Mouse (Mus musculus) bone marrow, adult 2 months (tissue): Measurements from ENCODE around the gene Spry2. TPM values are rescaled to one million over a fixed set of nuclear protein-coding genes. Genes with fewer than 3 reads are reported as not detected.

Source experiments
- H3K27ac ChIP-seq: fragments of 200-500 bp; 2 replicates; pipeline ENCODE4 v1.5.1; 2012; ENCODE audit warnings: low read depth, mild to moderate bottlenecking, control low read depth, inconsistent platforms, low read length; ENCODE audit not compliant: control insufficient read depth, poor library complexity, insufficient read depth
- H3K4me1 ChIP-seq: fragments of 200-500 bp; 2 replicates; pipeline ENCODE4 v1.6.1; 2011; ENCODE audit warnings: low read length; ENCODE audit not compliant: control insufficient read depth, insufficient read depth
- H3K4me3 ChIP-seq: fragments of 200-500 bp; replicated peaks from 2 replicates; pipeline ENCODE3; 2011; ENCODE audit warnings: mild to moderate bottlenecking, low read depth, low read length, control low read depth; ENCODE audit not compliant: control insufficient read depth
- CTCF ChIP-seq: fragments of 200-500 bp; IDR thresholded peaks from 2 replicates; pipeline ENCODE4 v1.5.1; 2011; ENCODE audit warnings: low read length, control low read depth; ENCODE audit not compliant: control insufficient read depth, insufficient read depth
- POLR2A ChIP-seq: fragments of 200-500 bp; IDR thresholded peaks from 2 replicates; pipeline ENCODE4 v1.6.1; 2011; ENCODE audit warnings: low read depth, mild to moderate bottlenecking, control low read depth, low read length, borderline replicate concordance; ENCODE audit not compliant: control insufficient read depth
- WGBS: fragments of 180-500 bp; shearing (Covaris S2); methylation state at CpG from one replicate; pipeline ENCODE4 v1.1.7; 2018; 5-methylcytosine and 5-hydroxymethylcytosine counted together
- polyA plus RNA-seq: library from polyadenylated mRNA; stranded (reverse); fragments of >200 nt; gene quantifications from 2 replicates; pipeline ENCODE4 v1.2.4, GENCODE M21; 2011; ENCODE audit warnings: low replicate concordance; ENCODE audit not compliant: missing spikeins, insufficient read depth, insufficient read length

Gene Spry2
- polyA plus RNA-seq = 6.2 and 14.5 TPM in 2 replicates

- Histone ChIP-seq H3K27ac (peak within 1 kb of the TSS; percentile 81), H3K4me1 (no peaks in the 10 kb centered on the region; the same call in 1 of the 2 replicates), H3K4me3 (peak within 1 kb of the TSS; percentile 77)
- under 1% methylated on average over 73 of the region's 89 CpGs for WGBS
- TF ChIP-seq POLR2A = peak; percentile 58; the same call in 1 of the 2 replicates
- no peak for TF ChIP-seq CTCF
Observed at GRCm38 (mm10) chr14:105896791-105897568, at the start of gene Spry2. Spry2 (minus strand) TSS chr14:105896819.

GRCm38 (mm10) chr14:105941353-105941752 lies 44.7 kb upstream of the Spry2 start:
- no peak for TF ChIP-seq CTCF
- no peak for TF ChIP-seq POLR2A
- no peak overlapping the region for H3K27ac ChIP-seq
- no peak overlapping the region for H3K4me3 ChIP-seq
- 51% methylated on average over 9 of the region's 9 CpGs for WGBS
- no peaks in the 10 kb centered on the region; the same call in 1 of the 2 replicates for H3K4me1 ChIP-seq

- no peak for TF ChIP-seq POLR2A
- no peak for TF ChIP-seq CTCF
- H3K4me1 ChIP-seq = no peaks in the 10 kb centered on the region; the same call in 1 of the 2 replicates
- WGBS = 81% methylated on average over 9 of the region's 9 CpGs
- H3K27ac ChIP-seq = no peak overlapping the region
- H3K4me3 ChIP-seq = no peak overlapping the region
Observed at GRCm38 (mm10) chr14:105926726-105927125, 30.1 kb upstream of the Spry2 start.

GRCm38 (mm10) chr14:105925305-105925704 lies 28.7 kb upstream of the Spry2 start:
- no peak overlapping the region for H3K4me3 ChIP-seq
- 72% methylated on average over 2 of the region's 2 CpGs for WGBS
- no peaks in the 10 kb centered on the region; the same call in 1 of the 2 replicates for H3K4me1 ChIP-seq
- TF ChIP-seq CTCF = no peak
- TF ChIP-seq POLR2A = no peak
- H3K27ac ChIP-seq = no peak overlapping the region

GRCm38 (mm10) chr14:105924712-105925111 lies 28.1 kb upstream of the Spry2 start:
- H3K27ac ChIP-seq = no peak overlapping the region
- H3K4me3 ChIP-seq = no peak overlapping the region
- no peaks in the 10 kb centered on the region; the same call in none of the 2 replicates for H3K4me1 ChIP-seq
- TF ChIP-seq CTCF (no peak), POLR2A (no peak)
- 33% methylated on average over 1 of the region's 1 CpGs for WGBS

- H3K4me3 ChIP-seq = no peak overlapping the region
- TF ChIP-seq POLR2A = no peak
- no peak for TF ChIP-seq CTCF
- H3K4me1 ChIP-seq = no peaks in the 10 kb centered on the region; the same call in none of the 2 replicates
- under 1% methylated on average over 8 of the region's 8 CpGs for WGBS
- peak overlapping the region; percentile 50 for H3K27ac ChIP-seq
Observed at GRCm38 (mm10) chr14:105922874-105923273, 26.3 kb upstream of the Spry2 start.

- TF ChIP-seq CTCF (no peak), POLR2A (no peak)
Observed at GRCm38 (mm10) chr14:105922427-105922826, 25.8 kb upstream of the Spry2 start.

GRCm38 (mm10) chr14:105921217-105921695 lies 24.6 kb upstream of the Spry2 start:
- TF ChIP-seq CTCF = no peak
- no peak for TF ChIP-seq POLR2A
- WGBS = 2% methylated on average over 8 of the region's 8 CpGs

More at GRCm38 (mm10) chr14:105922427-105922826, 25.8 kb upstream of the Spry2 start:
- 12% methylated on average over 5 of the region's 5 CpGs for WGBS
- no peaks in the 10 kb centered on the region; the same call in none of the 2 replicates for H3K4me1 ChIP-seq
- H3K27ac ChIP-seq = no peak overlapping the region
- no peak overlapping the region for H3K4me3 ChIP-seq

More at GRCm38 (mm10) chr14:105921217-105921695, 24.6 kb upstream of the Spry2 start:
- Histone ChIP-seq H3K4me3 (no peak overlapping the region), H3K4me1 (no peaks in the 10 kb centered on the region; the same call in none of the 2 replicates), H3K27ac (0 out of 2 replicates have a peak overlapping the region, but pooled peaks have one; percentile 62)
